Mouse (Mus musculus) stomach, embryonic 14.5 days (tissue): ENCODE measurements at regions not wholly inside any gene's neighbourhood (a gene's known extent, or its start where the extent isn't known, plus 50 kb on each side); places are given as distances from the start of the nearest gene placed in this dataset.

Source experiments
- ATAC-seq: fragments of 200-750 bp; cut with Nextera tagmentation; 2 replicates; pipeline ENCODE4 v1.8.0; 2017; ENCODE audit warnings: low read depth, moderate TSS enrichment; ENCODE audit not compliant: insufficient number of reproducible peaks, insufficient read depth, low FRiP score
- H3K27ac ChIP-seq: fragments of 300-500 bp; sonication (generic); 2 replicates; pipeline ENCODE4 v1.5.1; 2014; ENCODE audit warnings: mild to moderate bottlenecking, low read length, moderate library complexity, mixed read lengths
- H3K27me3 ChIP-seq: fragments of 300-500 bp; sonication (generic); 2 replicates; pipeline ENCODE4 v1.6.1; 2014; ENCODE audit warnings: low read length, control low read depth, mixed read lengths; ENCODE audit not compliant: control insufficient read depth, insufficient read depth
- H3K36me3 ChIP-seq: fragments of 300-500 bp; sonication (generic); 2 replicates; pipeline ENCODE4 v1.6.1; 2014; ENCODE audit warnings: mild to moderate bottlenecking, control low read depth, low read length, moderate library complexity, mixed read lengths; ENCODE audit not compliant: control insufficient read depth, insufficient read depth
- H3K4me1 ChIP-seq: fragments of 300-500 bp; sonication (generic); 2 replicates; pipeline ENCODE4 v1.6.1; 2014; ENCODE audit warnings: low read length, control low read depth, mixed read lengths; ENCODE audit not compliant: control insufficient read depth, insufficient read depth
- H3K4me2 ChIP-seq: fragments of 300-500 bp; sonication (generic); replicated peaks from 2 replicates; pipeline ENCODE4 v1.6.1; 2014; ENCODE audit warnings: low read depth, low read length, control low read depth
- H3K4me3 ChIP-seq: fragments of 300-500 bp; sonication (generic); 2 replicates; pipeline ENCODE4 v1.5.1; 2014; ENCODE audit warnings: low read depth, low read length, control low read depth
- H3K9ac ChIP-seq: fragments of 300-500 bp; sonication (generic); replicated peaks from 2 replicates; pipeline ENCODE4 v1.6.1; 2014; ENCODE audit warnings: low read depth, mild to moderate bottlenecking, control low read depth, low read length, moderate library complexity, mixed read lengths
- H3K9me3 ChIP-seq: fragments of 300-500 bp; sonication (generic); 2 replicates; pipeline ENCODE4 v1.6.1; 2016; ENCODE audit warnings: low read depth, low read length, control low read depth; ENCODE audit not compliant: control insufficient read depth
- WGBS: fragments of 180-500 bp; shearing (Covaris S2); extraction: QIAGEN DNeasy Blood & Tissue Kit; methylation state at CpG from one replicate; pipeline ENCODE4 v1.1.7; 2014; 5-methylcytosine and 5-hydroxymethylcytosine counted together

DNA sequence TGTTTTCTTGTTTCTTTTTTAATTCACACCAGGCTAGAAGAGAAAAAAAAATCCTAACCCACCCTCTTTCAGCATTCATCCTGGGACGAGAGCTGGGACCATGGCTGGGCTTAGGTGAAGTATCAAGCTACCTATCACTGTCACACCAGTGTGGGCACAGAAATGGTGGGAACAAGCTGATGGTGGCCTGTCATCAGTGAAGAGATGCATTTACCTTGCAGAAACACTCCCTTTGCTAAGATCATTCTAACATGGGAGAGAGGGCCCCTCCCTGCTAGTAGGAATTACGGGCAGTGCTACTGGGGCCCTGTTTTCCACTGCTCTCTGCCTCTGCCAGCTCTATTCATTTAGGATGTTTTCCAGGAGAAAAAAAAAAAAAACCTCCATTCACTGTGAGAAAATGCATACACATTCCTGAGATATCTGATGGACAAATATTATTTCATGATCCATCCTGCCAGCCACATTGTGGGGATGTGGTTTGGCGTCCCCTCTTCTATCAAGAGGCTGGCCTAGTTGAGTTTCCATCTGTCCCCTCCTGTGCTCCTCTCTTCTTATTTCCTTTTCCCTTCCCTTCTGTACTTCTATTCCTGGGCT is 94.6 kb upstream of the Cd93 start:
- Histone ChIP-seq H3K36me3 (no peaks in the 10 kb centered on the region), H3K9ac (no peak overlapping the region), H3K4me2 (no peak overlapping the region), H3K9me3 (no peaks in the 10 kb centered on the region), H3K4me3 (no peak overlapping the region), H3K27me3 (no peaks in the 10 kb centered on the region), H3K27ac (no peak overlapping the region), H3K4me1 (no peaks in the 10 kb centered on the region)
- no peak for ATAC-seq
- WGBS: 61% methylated on average over 3 of the region's 3 CpGs

DNA sequence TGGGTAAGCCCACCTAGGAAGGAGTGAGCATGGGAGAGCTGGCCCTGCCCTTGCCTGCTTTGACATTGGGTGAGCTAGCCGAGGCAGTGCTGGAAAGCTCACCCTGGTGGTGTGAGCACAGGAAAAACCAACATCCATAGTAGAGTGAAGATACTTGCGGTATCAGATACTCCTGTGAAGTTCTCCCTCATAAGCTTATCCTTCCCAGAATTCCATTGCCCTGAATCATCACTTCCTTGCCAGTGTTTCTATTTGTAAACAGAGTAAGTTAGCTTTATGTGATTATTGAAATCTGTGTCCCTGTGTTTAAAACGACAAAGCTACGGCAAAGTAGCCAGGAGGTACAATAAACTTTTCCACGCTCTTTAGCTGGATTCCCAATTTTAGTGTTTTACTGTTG is 93.9 kb upstream of the Cd93 start:
- Histone ChIP-seq H3K9me3 (no peaks in the 10 kb centered on the region), H3K4me1 (no peaks in the 10 kb centered on the region), H3K4me2 (no peak overlapping the region), H3K27ac (no peak overlapping the region), H3K9ac (no peak overlapping the region), H3K4me3 (no peak overlapping the region), H3K27me3 (no peaks in the 10 kb centered on the region), H3K36me3 (no peaks in the 10 kb centered on the region)
- ATAC-seq: no peak
- WGBS: 78% methylated on average over 5 of the region's 5 CpGs

DNA sequence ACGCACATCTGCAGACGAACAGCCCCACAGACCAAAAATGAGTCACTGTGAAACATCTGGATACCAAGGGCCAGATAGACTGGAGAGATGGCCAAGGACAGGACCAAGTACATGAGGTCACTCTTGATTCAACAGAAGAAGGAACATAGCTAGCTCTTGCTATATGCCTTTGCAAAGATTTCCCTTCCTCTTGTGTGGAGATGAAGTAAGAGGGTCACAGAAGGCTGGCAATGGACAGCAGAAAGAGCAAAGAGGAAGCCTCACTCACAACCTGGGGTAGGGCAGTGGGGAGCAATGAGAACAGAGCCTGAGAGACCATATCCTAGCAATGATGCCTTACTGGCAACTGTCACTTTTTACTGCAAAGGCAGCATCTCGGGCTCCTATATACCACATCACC is 93.2 kb upstream of the Cd93 start:
- no peak overlapping the region for H3K4me2 ChIP-seq
- no peak overlapping the region for H3K4me3 ChIP-seq
- WGBS: 86% methylated on average over 3 of the region's 3 CpGs
- H3K27ac ChIP-seq: no peak overlapping the region
- H3K27me3 ChIP-seq: no peaks in the 10 kb centered on the region
- ATAC-seq: no peak
- no peaks in the 10 kb centered on the region for H3K4me1 ChIP-seq
- no peaks in the 10 kb centered on the region for H3K36me3 ChIP-seq
- no peaks in the 10 kb centered on the region for H3K9me3 ChIP-seq
- no peak overlapping the region for H3K9ac ChIP-seq

DNA sequence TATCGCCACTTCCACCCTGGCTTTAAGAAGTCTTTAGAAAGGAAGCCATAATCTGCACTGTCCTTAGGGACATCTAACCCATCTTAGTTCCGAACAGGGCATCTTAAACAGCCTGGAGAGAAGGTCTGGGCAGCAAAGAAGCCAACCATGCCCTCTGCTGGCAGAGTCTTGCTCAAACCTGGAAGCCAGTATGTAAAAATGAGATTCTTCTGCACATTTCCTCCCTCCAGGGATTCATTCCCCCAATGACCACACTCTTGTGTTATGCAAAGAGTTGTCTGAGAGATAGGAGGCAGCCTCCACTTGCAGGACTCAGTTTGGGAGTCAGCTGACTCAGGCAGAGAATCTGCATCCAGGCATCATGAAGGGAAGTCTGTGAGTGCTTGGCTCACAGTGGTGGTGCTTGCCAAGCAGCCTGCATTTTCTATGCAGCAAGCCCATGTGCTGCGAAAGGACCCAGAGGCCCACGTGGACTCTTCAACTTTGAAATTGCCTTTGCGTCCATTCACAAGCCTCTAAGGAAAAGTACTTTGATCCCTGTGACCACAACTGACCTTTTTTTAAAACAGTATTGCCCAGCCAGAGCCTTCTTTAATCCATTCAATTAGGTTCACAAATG is 92.3 kb upstream of the Cd93 start:
- ATAC-seq: no peak
- Histone ChIP-seq H3K4me3 (no peak overlapping the region), H3K27me3 (no peaks in the 10 kb centered on the region), H3K9me3 (no peaks in the 10 kb centered on the region), H3K27ac (no peak overlapping the region), H3K36me3 (no peaks in the 10 kb centered on the region), H3K4me2 (no peak overlapping the region), H3K4me1 (no peaks in the 10 kb centered on the region), H3K9ac (no peak overlapping the region)
- WGBS: 71% methylated on average over 5 of the region's 5 CpGs

DNA sequence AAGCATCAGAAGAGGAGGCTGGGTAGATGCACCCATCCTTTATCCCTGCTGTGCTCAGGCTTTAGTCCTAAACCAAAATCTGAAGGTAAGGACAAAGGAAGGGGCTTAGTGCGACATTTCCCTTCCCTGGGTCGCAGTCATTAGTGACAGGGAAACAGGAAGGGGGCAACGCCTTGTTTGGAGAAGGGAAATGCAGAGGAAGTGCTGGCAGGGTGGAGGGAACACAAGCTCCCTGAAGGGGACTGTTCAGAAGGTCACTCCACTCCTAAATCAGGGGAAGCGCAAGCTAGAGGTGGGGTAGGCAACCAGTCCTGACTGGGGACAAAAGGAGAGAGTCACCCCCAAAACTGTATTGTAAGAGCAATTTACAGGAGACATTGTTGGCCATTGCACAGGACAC is 88.7 kb upstream of the Cd93 start:
- Histone ChIP-seq H3K36me3 (no peaks in the 10 kb centered on the region), H3K27ac (no peak overlapping the region), H3K4me3 (no peak overlapping the region), H3K9ac (no peak overlapping the region), H3K27me3 (no peaks in the 10 kb centered on the region), H3K9me3 (no peaks in the 10 kb centered on the region), H3K4me2 (no peak overlapping the region), H3K4me1 (no peaks in the 10 kb centered on the region)
- 64% methylated on average over 4 of the region's 4 CpGs for WGBS
- no peak for ATAC-seq

DNA sequence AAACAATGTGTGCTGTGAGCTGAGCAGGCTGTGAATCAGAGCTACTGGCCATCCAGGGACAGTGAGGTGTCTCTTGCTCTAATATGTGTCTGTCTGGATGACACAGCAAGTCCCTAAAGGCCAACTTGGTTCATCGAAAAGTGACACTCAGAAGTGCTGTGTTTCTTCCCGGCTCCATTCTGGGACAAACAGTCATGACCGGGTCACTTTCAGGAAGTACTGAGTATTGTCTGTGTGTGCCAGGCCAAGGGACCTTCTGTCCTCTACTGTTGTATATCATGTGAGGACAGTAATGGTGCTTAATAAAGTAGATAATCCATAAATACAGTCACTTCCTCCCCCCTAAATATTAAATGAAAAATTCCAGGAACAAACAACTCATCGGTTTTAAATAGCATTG is 87.2 kb upstream of the Cd93 start:
- no peaks in the 10 kb centered on the region for H3K4me1 ChIP-seq
- no peak overlapping the region for H3K9ac ChIP-seq
- no peaks in the 10 kb centered on the region for H3K9me3 ChIP-seq
- WGBS: 72% methylated on average over 4 of the region's 4 CpGs
- no peak overlapping the region for H3K27ac ChIP-seq
- no peak overlapping the region for H3K4me3 ChIP-seq
- H3K27me3 ChIP-seq: no peaks in the 10 kb centered on the region
- H3K36me3 ChIP-seq: no peaks in the 10 kb centered on the region
- ATAC-seq: no peak
- H3K4me2 ChIP-seq: no peak overlapping the region

DNA sequence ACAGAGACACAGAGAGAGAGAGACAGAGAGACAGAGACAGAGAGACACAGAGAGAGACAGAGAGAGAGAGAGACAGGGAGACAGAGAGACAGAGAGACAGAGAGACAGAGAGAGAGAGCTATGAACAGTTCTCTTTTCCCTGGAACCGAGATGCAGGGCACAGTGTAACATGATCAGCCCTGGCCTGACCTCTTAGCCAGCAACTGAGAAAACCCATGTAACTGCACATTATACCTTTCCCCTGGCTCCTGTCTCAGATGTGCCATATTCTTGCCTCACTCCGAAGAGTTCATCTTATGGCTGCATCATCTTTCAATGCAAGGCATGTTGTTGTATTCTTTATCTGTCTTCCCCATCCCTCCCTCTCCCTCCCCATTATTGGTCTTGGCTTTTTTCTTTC is 86.5 kb upstream of the Cd93 start:
- no peak overlapping the region for H3K9ac ChIP-seq
- no peak overlapping the region for H3K4me3 ChIP-seq
- H3K4me1 ChIP-seq: no peaks in the 10 kb centered on the region
- no peaks in the 10 kb centered on the region for H3K27me3 ChIP-seq
- H3K4me2 ChIP-seq: no peak overlapping the region
- 46% methylated on average over 2 of the region's 2 CpGs for WGBS
- no peaks in the 10 kb centered on the region for H3K9me3 ChIP-seq
- no peak for ATAC-seq
- H3K36me3 ChIP-seq: no peaks in the 10 kb centered on the region
- H3K27ac ChIP-seq: no peak overlapping the region

DNA sequence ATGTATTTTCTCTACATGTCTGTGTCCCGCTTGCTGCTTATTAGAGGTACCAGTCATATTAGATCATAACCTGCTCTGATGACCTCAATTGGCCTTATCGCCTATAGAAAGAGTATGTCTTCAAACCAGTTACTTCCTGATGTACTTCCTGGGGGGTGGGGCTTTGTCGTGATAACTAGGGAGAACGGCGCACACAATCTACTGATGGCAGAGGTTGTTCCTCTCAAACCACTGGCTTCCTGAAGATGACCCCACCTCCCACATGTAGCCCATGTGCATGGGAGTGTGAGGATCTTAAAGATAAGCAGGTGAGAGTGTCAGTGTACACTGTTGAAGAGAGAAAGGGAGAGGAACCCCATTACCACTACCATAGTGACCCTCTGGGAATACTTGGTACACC is 84.4 kb upstream of the Cd93 start:
- Histone ChIP-seq H3K36me3 (no peaks in the 10 kb centered on the region), H3K27ac (no peak overlapping the region), H3K9me3 (no peaks in the 10 kb centered on the region), H3K9ac (no peak overlapping the region), H3K4me3 (no peak overlapping the region), H3K4me2 (no peak overlapping the region), H3K4me1 (no peaks in the 10 kb centered on the region), H3K27me3 (no peaks in the 10 kb centered on the region)
- ATAC-seq: no peak
- 86% methylated on average over 5 of the region's 5 CpGs for WGBS

DNA sequence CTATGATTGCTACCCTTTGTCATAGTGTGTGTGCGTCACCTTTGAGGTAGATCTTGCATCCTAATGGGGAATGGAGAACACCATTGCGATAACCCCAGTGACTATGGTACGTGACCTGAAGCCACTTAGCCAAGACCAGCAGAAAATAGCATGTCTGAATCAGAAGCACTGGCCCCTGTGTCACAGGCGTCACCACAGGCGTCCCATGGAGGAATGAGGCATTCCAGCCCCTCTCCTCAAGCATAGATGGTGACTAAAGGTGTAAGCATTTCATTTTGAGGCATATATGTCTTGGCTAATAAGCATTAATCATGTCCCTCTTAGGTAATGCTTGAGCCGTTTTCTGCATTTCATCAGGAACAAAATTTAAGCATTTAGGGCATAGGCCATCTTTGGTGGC is 82.1 kb upstream of the Cd93 start:
- Histone ChIP-seq H3K4me1 (no peaks in the 10 kb centered on the region), H3K4me3 (no peak overlapping the region), H3K9me3 (no peaks in the 10 kb centered on the region), H3K27me3 (no peaks in the 10 kb centered on the region), H3K9ac (no peak overlapping the region), H3K36me3 (no peaks in the 10 kb centered on the region), H3K4me2 (no peak overlapping the region), H3K27ac (no peak overlapping the region)
- ATAC-seq: no peak
- 86% methylated on average over 6 of the region's 6 CpGs for WGBS
